Mouse (Mus musculus) olfactory bulb, adult 2 months (tissue): Measurements from ENCODE around the gene Cygb.

Experiments used
- CTCF ChIP-seq: fragments of 200-500 bp; IDR thresholded peaks from 2 replicates; pipeline ENCODE4 v1.5.1; 2012; ENCODE audit warnings: low read depth, mild to moderate bottlenecking, low read length, moderate library complexity; ENCODE audit not compliant: insufficient read depth
- POLR2A ChIP-seq: fragments of 200-500 bp; IDR thresholded peaks from 2 replicates; pipeline ENCODE4 v1.6.1; 2012; ENCODE audit warnings: mild to moderate bottlenecking, low read depth, low read length, moderate library complexity; ENCODE audit not compliant: insufficient read depth

GRCm38 (mm10) chr11:116615735-116616437 lies 38.2 kb downstream of the Cygb start:
- TF ChIP-seq CTCF (no peak), POLR2A (no peak)
